Mouse (Mus musculus): ENCODE measurements around the gene Ccdc167.

DNA sequence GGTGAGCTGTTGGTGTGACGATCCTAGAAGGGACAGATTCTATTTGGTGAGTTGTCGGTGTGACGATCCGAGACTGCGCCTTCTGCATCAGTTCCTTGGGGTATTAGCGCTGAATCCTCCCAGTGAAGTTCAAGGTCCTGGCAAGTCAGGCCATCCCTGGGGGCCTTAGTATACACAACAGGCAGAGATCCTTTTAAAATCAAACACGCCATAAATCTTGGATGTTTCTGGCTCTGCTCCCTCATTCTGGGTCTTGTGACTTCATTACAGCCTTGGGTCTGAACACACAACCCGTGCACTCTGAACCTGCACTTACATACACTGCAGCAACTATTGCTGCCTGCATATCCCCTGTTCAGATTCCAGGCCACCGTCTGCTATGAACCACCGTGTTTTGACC lies 39.5 kb upstream of the Ccdc167 start:
- TF ChIP-seq HCFC1 (IDR thresholded peaks at IDR 0.05; ENCODE audit: borderline replicate concordance, insufficient read depth, low read length) (no peak), ZC3H11A (IDR thresholded peaks at IDR 0.05; ENCODE audit: borderline replicate concordance, low read depth, low read length) (no peak), CHD2 (IDR thresholded peaks at IDR 0.05; ENCODE audit: low read depth, low read length) (no peak)
